Comparison of ENCODE assay signal across 21 mouse cellular contexts in the genomic region with DNA sequence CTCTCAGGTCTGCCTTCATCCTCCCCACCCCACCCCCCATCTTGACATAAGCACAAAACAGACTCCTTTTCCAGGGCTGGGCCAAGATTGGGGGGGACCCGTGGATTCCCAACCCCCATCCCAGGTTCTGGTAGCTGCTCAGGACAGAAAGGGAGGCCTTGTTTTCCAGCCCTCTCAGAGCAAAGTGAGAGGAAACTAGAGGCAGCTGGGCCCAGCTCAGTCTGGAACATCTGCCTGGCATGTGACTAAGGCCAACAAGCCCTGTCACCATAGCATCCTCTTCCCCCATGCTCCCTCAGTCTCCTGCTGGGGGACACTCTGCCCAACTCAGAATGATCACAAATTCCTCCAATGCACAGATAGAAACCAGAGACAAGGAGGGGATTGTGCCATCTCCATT. TPM values are rescaled to one million over a fixed set of nuclear protein-coding genes. Genes with fewer than 3 reads are reported as not detected.
DNase-seq lines count a peak whose midpoint lies in the region; TF ChIP-seq lines count a peak whose summit lies in the region.
"Had no signal": no experiment of that assay in that cellular context is flagged by ENCODE, and none has a peak within 500 bp of the region (broad histone marks: within the 10 kb centered on the region; RNA-seq: fewer than 3 reads in every experiment).

No protein-coding gene starts in this region.

- H3K4me1 ChIP-seq in brown adipose tissue, adult 24 weeks (ENCODE audit: control insufficient read depth, insufficient read depth, insufficient read length, low read length) = peaks cover 14% of the 10 kb centered on the region
- H3K4me1 ChIP-seq: forebrain, embryonic 13.5 days; heart, embryonic 13.5 days; hindbrain, embryonic 15.5 days had no signal

- no peak for TF ChIP-seq CTCF in gastrocnemius, adult 2 months (IDR thresholded peaks at IDR 0.05)

- H3K27ac ChIP-seq in gastrocnemius, adult 2 months = peak overlapping the region; percentile 58
- peak overlapping the region; percentile 32; the same call in 1 of the 2 replicates for H3K27ac ChIP-seq in brown adipose tissue, adult 24 weeks (replicated peaks; ENCODE audit: low read depth, low read length)
- H3K27ac ChIP-seq: embryonic facial prominence, embryonic 13.5 days; forebrain, embryonic 13.5 days; heart, embryonic 13.5 days; hindbrain, embryonic 15.5 days had no signal

- no peak for DNase-seq in gastrocnemius, adult 2 months
- no peak for DNase-seq in gastrocnemius, postnatal 10 days
- DNase-seq in lung, postnatal 10 days = peak; percentile 60
- DNase-seq in lung, adult 18-20 months = no peak
- DNase-seq in 3T3-L1 (ENCODE audit: low read depth, low spot score) = peak; percentile 20
- DNase-seq in spleen, postnatal 4 days (ENCODE audit: low spot score in 2 of 2) = no peak
- DNase-seq in layer of hippocampus, postnatal 25 days (ENCODE audit: extremely low spot score in 1 of 2, low spot score in 1 of 2) = no peak
- DNase-seq: adrenal gland, adult 2 months; adrenal gland, postnatal 25 days; cerebellum, adult 11 months; cerebellum, adult 8-10 months had no signal

- no peak overlapping the region for H3K4me3 ChIP-seq in gastrocnemius, adult 2 months
- H3K4me3 ChIP-seq in brown adipose tissue, adult 24 weeks (ENCODE audit: insufficient read depth, low read depth, low read length) = no peak overlapping the region
- H3K4me3 ChIP-seq: embryonic facial prominence, embryonic 13.5 days; forebrain, embryonic 13.5 days; heart, embryonic 13.5 days; hindbrain, embryonic 15.5 days had no signal

- intact Hi-C loops in gastrocnemius, adult 2 months (cut with DNase I) = no loop called here

RNA-seq across cellular contexts. Expression of gene Snx33, which starts 13.1 kb away (rescaled TPM):
- 1 to 10 TPM; 4.3 to 4.7 TPM for total RNA-seq in gastrocnemius, adult 2 months (2021)
- 1 to 10 TPM; 7.0 to 9.3 TPM for total RNA-seq in gastrocnemius, postnatal 10 days (2021)
- polyA plus RNA-seq in brown adipose tissue, adult 24 weeks (2012; ENCODE audit: insufficient read depth, insufficient read length, missing spikeins) = 5.9 and 6.8 TPM in 2 replicates
- total RNA-seq in layer of hippocampus, postnatal 25 days (2021) = 1 to 10 TPM; 8.1 to 8.4 TPM

RNA-seq across cellular contexts. Expression of gene Imp3, which starts 22.2 kb away (rescaled TPM):
- 10 to 100 TPM; 49.1 to 51.4 TPM for total RNA-seq in gastrocnemius, adult 2 months (2021)
- 10 to 100 TPM; 43.0 to 46.6 TPM for total RNA-seq in gastrocnemius, postnatal 10 days (2021)
- polyA plus RNA-seq in brown adipose tissue, adult 24 weeks (2012; ENCODE audit: insufficient read depth, insufficient read length, missing spikeins) = 52.9 and 57.6 TPM in 2 replicates
- total RNA-seq in layer of hippocampus, postnatal 25 days (2021) = 10 to 100 TPM; 47.8 to 59.3 TPM

RNA-seq across cellular contexts. Expression of gene Snupn, which starts 35.6 kb away (rescaled TPM):
- total RNA-seq in gastrocnemius, adult 2 months (2021) = 10 to 100 TPM in 1 of 2 experiments, 1 to 10 TPM in 1; 8.4 to 11.3 TPM
- 1 to 10 TPM; 6.4 to 6.8 TPM for total RNA-seq in gastrocnemius, postnatal 10 days (2021)
- 9.4 and 10.9 TPM in 2 replicates for polyA plus RNA-seq in brown adipose tissue, adult 24 weeks (2012; ENCODE audit: insufficient read depth, insufficient read length, missing spikeins)
- total RNA-seq in layer of hippocampus, postnatal 25 days (2021) = 10 to 100 TPM; 16.1 to 16.3 TPM

RNA-seq across cellular contexts. Expression of gene Cspg4, which starts 50.3 kb away (rescaled TPM):
- total RNA-seq in gastrocnemius, adult 2 months (2021) = 1 to 10 TPM; 5.7 to 6.0 TPM
- 10 to 100 TPM; 22.0 to 31.7 TPM for total RNA-seq in gastrocnemius, postnatal 10 days (2021)
- polyA plus RNA-seq in brown adipose tissue, adult 24 weeks (2012; ENCODE audit: insufficient read depth, insufficient read length, missing spikeins) = 21.4 and 26.0 TPM in 2 replicates
- 10 to 100 TPM; 19.9 to 25.1 TPM for total RNA-seq in layer of hippocampus, postnatal 25 days (2021)
- total RNA-seq: common myeloid progenitor, adult 5-6 weeks had no signal

RNA-seq across cellular contexts. Expression of gene Odf3l1, which starts 50.6 kb away (rescaled TPM):
- total RNA-seq in gastrocnemius, adult 2 months (2021) = under 1 TPM in 1 of 2 experiments, not detected in 1; 0.22 TPM
- total RNA-seq in gastrocnemius, postnatal 10 days (2021) = under 1 TPM; 0.72 to 0.82 TPM
- 19.3 and 37.5 TPM in 2 replicates for polyA plus RNA-seq in brown adipose tissue, adult 24 weeks (2012; ENCODE audit: insufficient read depth, insufficient read length, missing spikeins)
- not detected for total RNA-seq in layer of hippocampus, postnatal 25 days (2021)
- total RNA-seq: CH12.LX; common myeloid progenitor, adult 5-6 weeks; ES-E14; heart, adult 8-10 months; heart, postnatal 36 days had no signal
- polyA plus RNA-seq: forebrain, embryonic 13.5 days had no signal

Comparison
In these comparisons a context has a peak if more than half of its experiments do, and no peak if none do; other contexts are left out.
1. DNase-seq: peak in lung, postnatal 10 days (single experiment) and 3T3-L1 (single experiment); none in gastrocnemius, adult 2 months (single experiment), gastrocnemius, postnatal 10 days (single experiment), lung, adult 18-20 months (0 of 2), spleen, postnatal 4 days (0 of 2) and layer of hippocampus, postnatal 25 days (0 of 2).